Mouse (Mus musculus): ENCODE data around the gene Cfap157.
A peak's percentile ranks its signal among the peaks of the same experiment; 100 is the strongest.

Gene Cfap157

GRCm38 (mm10) chr2:32751665-32752033, 32.6 kb downstream of the Cfap157 start:
- DNase-seq (ENCODE audit: extremely low read depth, low read depth, low spot score): no peak

GRCm38 (mm10) chr2:32750887-32751664, 33.2 kb downstream of the Cfap157 start:
- no peak for DNase-seq (ENCODE audit: extremely low read depth, low read depth, low spot score)

- DNase-seq (ENCODE audit: extremely low read depth, low read depth, low spot score): no peak
Measured at GRCm38 (mm10) chr2:32750199-32750598, 34.0 kb downstream of the Cfap157 start.

- no peak for DNase-seq (ENCODE audit: extremely low read depth, low read depth, low spot score)
Measured at GRCm38 (mm10) chr2:32749082-32749481, 35.1 kb downstream of the Cfap157 start.

DNA sequence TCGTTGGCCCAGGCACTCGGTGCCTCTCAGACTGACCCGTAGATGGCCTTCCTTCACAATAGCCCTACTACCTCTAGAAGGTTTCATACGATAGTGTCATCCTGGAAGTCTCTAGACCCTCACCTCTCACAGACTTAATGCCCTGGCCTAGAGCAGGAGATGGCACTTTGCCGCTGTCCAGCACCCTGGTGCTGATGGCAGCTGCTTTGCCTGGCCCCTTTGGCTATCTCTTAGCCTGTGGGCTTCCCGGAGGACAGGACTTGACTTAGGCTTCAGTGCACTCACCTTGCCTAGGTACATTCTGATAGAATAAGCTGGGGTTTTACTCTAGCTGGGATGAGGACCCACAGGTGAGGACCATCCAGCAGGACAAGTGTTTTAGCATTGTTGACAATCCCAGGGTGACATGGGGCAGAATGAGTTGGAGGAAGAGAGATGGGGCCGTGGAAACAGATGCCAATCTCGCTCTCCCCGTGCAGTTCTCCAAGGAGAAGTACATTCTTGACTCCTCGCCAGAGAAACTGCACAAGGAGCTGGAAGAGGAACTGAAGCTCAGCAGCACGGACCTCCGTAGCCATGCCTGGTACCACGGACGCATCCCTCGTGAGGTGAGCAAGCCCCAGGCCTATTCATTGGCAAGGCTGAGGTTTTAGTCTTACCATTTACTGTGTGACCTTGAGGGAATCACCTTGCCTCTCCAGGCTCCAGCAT, 39.8 kb downstream of the Cfap157 start:
- no peak for DNase-seq (ENCODE audit: extremely low read depth, low read depth, low spot score)

GRCm38 (mm10) chr2:32742173-32742531, 42.1 kb downstream of the Cfap157 start:
- no peak for DNase-seq (ENCODE audit: extremely low read depth, low read depth, low spot score)

GRCm38 (mm10) chr2:32741273-32742172, 42.7 kb downstream of the Cfap157 start:
- no peak for DNase-seq (ENCODE audit: extremely low read depth, low read depth, low spot score)

DNA sequence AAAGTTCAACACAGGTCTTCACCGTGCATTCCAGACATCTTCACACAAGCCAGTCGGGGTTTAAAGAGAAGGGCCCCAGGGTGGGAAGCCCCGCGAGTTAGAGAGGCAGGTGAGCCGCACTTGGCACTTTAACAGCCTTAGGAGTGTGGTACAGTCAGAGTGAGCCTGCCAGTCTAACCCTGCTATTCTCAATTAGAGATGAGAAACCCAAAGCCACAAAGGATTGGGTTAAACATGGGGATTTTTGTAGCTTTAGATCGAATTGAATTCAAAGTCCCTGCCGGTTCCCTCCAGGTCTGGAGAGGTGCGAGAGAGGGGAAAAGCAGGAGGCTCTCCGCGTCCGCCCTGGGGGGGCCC, 43.3 kb downstream of the Cfap157 start, which contains the start of gene 6330409D20Rik:
Gene 6330409D20Rik, minus strand, starts transcription at position 101 of the 357 bp plus-strand sequence.
- DNase-seq (ENCODE audit: extremely low read depth, low read depth, low spot score): no peak

- no peak for DNase-seq (ENCODE audit: extremely low read depth, low read depth, low spot score)
Measured at GRCm38 (mm10) chr2:32739311-32739710, 44.9 kb downstream of the Cfap157 start.

- no peak for DNase-seq (ENCODE audit: extremely low read depth, low read depth, low spot score)
Measured at GRCm38 (mm10) chr2:32737008-32737407, 47.2 kb downstream of the Cfap157 start.

- DNase-seq (ENCODE audit: extremely low read depth, low read depth, low spot score): no peak
Measured at GRCm38 (mm10) chr2:32736306-32736829, 47.9 kb downstream of the Cfap157 start.

GRCm38 (mm10) chr2:32734933-32735332, 49.3 kb downstream of the Cfap157 start:
- no peak for DNase-seq (ENCODE audit: extremely low read depth, low read depth, low spot score)

- DNase-seq (ENCODE audit: extremely low read depth, low read depth, low spot score): no peak
Measured at GRCm38 (mm10) chr2:32734480-32734879, 49.7 kb downstream of the Cfap157 start.

DNA sequence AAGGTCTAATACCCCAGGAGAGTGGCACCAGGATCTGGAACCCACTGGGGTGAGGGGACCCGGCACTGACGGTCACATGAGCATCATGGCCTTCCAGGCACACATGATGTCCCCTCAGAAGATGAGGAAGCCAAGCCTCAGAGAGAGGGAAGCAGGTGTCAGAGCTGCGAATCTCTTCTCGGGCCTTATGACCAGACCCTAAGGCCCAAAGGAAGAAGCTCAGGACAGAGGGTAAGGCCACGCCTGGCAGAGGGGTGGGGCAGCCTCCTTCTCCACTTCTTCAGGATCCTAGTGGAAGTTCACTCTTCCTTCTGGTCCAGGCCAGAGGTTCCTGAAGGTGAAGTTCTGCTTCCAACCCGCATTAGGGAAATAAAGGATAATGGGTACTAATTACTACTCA, 51.5 kb downstream of the Cfap157 start:
- DNase-seq (ENCODE audit: extremely low read depth, low read depth, low spot score): no peak

- DNase-seq (ENCODE audit: extremely low read depth, low read depth, low spot score): no peak
Measured at GRCm38 (mm10) chr2:32731911-32732310, 52.3 kb downstream of the Cfap157 start.

- no peak for DNase-seq (ENCODE audit: extremely low read depth, low read depth, low spot score)
Measured at GRCm38 (mm10) chr2:32730854-32731253, 53.4 kb downstream of the Cfap157 start.

DNA sequence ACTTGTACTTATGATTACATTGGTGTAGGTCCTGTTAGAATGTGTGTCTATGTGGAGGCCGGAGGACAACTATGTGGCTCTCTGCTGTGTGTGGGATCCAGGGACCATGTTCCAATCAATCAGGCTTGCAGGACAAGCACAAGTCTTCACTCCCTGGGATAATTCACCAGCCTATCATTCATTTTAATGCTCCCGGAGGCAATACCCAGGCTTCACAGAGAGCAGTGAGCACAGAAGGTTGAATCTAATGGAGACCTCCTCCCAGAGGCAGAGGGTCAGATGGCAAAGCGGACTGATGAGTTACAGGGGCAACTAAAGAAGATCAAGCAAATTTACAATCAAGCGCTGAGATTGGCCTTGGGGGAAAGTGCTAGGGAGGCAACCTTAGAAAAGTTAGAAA, 54.7 kb downstream of the Cfap157 start:
- no peak for DNase-seq (ENCODE audit: extremely low read depth, low read depth, low spot score)

DNA sequence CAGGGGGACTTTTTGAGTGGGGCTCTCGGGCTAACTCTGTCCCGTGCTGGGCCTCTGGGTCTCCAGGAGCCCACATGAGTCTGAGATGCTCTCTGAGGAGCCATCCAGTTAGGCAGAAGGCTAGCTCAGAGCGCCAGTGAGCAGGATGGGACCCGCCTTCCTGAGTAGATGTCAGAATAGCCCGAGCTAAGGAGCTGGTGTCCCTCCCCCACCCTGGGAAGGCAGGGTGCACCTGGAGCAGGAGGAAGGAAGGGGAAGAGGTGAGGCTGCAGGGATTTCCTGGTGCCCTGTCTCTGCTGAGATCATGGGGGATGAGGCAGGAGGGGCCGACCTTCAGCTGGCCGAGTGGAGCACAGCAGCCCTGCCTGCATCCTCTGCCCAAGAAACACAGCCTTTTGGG, 55.8 kb downstream of the Cfap157 start:
- no peak for DNase-seq (ENCODE audit: extremely low read depth, low read depth, low spot score)

DNA sequence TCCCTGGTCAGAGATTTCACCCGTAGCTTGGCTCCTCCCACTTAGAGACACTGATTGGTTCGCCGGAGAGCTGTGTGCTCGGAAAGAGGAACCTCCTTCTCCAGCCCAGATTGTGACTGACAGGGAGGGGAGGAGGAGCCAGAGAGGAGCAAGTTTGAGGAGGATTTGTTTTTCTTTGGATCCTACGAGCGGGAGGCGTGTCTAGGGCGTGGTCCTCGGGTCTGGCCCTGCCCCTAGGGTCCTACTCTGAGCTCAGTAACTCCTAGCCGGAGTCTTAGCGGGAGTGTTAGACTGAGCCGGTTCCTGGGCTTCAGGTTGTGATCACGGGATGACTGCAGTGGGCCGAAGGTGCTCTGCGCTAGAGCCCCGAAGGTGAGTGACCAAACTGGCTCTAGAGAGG, 56.8 kb downstream of the Cfap157 start:
- peak; percentile 66 for DNase-seq (ENCODE audit: extremely low read depth, low read depth, low spot score)

All from fat pad, adult 2 months (tissue).